Mouse (Mus musculus) layer of hippocampus, adult 9-11 months (tissue): ENCODE measurements around the gene Cst9.

Experiments
- DNase-seq: peaks from one replicate; pipeline ENCODE4 v3.0.0; 2022

Cst9 gene

DNA sequence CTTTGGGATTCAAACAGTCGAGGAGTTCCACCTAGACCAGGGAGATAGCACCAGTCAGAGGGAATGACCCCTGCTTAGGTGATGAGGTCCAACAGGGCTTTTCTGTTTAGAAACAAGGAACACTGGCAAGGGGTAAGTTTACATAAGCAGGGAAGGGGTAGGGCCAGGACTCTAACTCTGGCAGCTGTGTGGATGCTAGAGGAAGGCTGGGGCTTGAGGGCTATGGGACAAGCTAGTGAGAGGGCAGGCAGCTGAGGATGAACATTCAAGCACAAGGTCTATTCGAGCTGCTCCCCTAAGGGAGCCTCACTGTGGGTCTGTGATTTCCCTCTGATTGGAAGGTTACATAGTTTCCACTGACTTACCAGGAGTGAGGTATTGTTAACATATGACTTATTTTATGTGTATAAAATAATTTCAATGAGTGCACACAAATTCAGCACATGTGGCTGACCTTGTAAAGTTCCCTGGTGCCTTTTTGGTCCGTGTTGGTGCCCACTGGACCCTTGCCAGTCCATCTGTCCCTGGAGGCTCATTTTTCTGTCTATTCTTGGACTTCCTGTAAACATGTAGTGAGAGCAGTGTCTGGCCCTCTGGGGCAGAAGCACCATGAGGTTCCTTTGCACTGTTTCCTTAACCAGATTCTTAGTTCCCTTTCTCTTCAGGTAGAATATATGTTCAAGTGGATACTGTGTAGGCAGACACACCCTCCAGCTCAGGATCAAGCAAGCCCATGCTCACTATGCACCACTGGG, 42.2 kb downstream of the Cst9 start:
- peak; percentile 79 for DNase-seq

DNA sequence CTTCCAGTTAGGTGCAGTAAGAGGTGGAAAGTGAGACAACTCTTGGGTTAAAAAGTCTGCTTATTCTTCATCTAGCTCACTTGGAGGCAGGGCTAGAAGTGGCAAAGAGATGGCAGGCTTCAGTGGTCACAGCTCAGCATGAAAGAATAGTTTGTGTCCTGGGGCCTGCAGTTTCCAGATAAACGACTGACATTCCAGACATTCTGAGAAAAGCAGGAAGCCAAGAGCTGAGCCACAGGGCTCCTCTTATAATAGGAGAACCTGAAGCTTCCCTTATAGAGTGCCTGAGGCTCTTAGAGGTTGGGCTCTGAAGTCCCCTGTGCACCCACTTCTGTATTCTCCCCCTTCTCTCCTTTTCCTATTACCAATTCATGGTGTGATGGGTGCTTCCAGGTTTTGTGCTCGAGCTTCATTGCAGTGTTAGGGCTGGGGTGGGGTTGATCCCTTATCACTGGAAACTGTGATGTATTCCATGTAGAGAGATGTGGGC, 43.7 kb downstream of the Cst9 start:
- DNase-seq: no peak

DNA sequence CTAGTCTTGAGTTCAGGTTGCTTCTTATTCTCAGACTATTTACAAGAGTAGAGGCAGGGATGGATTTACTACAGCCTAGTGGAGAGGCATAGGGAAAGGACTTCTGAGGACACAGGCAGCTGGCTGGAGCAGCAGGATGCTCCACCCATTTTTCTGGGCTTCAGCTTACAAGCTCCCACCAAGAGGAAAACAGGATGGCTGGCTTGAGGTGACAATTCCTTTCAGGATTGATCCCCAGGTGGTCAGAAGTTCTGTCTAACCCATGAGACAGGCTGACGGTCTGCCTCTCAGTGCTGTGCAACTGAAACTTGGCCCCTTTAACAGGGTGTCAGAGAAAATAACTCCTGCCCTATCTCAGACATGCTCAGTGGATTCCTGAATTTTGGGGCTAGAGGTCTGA, 44.3 kb downstream of the Cst9 start:
- DNase-seq: no peak

DNA sequence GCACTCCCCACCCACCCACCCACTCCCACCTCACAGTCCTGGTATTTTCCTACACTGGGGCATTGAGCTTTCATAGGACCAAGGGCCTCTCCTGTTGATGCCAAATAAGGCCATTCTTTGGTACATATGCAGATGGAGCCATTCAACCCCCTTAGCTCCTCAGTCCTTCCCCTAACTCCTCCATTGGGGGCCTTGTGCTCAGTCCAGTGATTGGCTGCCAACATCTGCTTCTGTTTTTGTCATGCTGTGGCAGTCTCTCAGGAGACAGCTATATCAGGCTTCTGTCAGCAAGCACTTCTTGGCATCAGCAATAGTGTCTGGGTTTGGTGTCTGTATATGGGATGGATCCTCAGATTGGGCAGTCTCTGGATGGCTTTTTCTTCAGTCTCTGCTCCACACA, 49.8 kb downstream of the Cst9 start:
- DNase-seq: no peak
